Mouse (Mus musculus): ENCODE results near the gene Gnb5.

DNA sequence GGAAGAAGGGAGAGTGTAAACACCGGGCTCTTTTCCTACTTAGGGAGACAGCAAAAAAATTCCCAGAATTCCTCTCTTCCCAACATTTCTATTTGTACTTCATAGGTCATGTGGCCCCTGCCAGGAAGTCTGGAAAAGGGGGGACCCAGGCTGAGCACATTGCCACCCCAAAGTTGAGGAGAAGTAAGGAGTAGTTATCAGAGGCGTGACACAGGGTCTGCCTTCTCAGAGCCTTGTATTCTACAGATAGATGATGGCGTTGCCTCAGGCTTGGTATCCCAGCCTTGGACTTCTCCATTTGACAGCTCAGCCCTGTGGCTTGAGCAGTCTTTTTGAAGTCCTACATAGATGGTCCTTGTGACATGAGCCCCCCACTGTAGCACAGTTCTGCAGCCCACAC lies 9.2 kb downstream of the Gnb5 start:
- TF ChIP-seq CTCF (IDR thresholded peaks at IDR 0.05; ENCODE audit: low read depth) (no peak), EP300 (optimal IDR thresholded peaks at IDR 0.05) (no peak)

All from stomach, postnatal 0 days (tissue).